Mouse (Mus musculus) heart, embryonic 15.5 days (tissue): Measurements from ENCODE around the gene Midn. TPM values are rescaled to one million over a fixed set of nuclear protein-coding genes. Genes with fewer than 3 reads are reported as not detected.

ENCODE experiments used
- ATAC-seq: fragments of 200-750 bp; cut with Nextera tagmentation; replicated peaks from 2 replicates; pipeline ENCODE4 v1.8.0; 2017; ENCODE audit warnings: low read depth, moderate TSS enrichment; ENCODE audit not compliant: insufficient number of reproducible peaks, insufficient read depth, low FRiP score
- H3K27ac ChIP-seq: fragments of 300-500 bp; sonication (generic); 2 replicates; pipeline ENCODE4 v1.5.1; 2015; ENCODE audit warnings: mild to moderate bottlenecking, inconsistent platforms
- H3K27me3 ChIP-seq: fragments of 300-500 bp; sonication (generic); 2 replicates; pipeline ENCODE4 v1.6.1; 2015; ENCODE audit warnings: inconsistent platforms
- H3K36me3 ChIP-seq: fragments of 300-500 bp; sonication (generic); 2 replicates; pipeline ENCODE4 v1.6.1; 2015; ENCODE audit warnings: mild to moderate bottlenecking, inconsistent platforms
- H3K4me1 ChIP-seq: fragments of 300-500 bp; sonication (generic); replicated peaks from 2 replicates; pipeline ENCODE4 v1.6.1; 2015; ENCODE audit warnings: inconsistent platforms
- H3K4me2 ChIP-seq: fragments of 300-500 bp; sonication (generic); 2 replicates; pipeline ENCODE4 v1.6.1; 2015; ENCODE audit warnings: inconsistent platforms, mild to moderate bottlenecking, moderate library complexity
- H3K4me3 ChIP-seq: fragments of 300-500 bp; sonication (generic); 2 replicates; pipeline ENCODE4 v1.5.1; 2015; ENCODE audit warnings: mild to moderate bottlenecking, inconsistent platforms
- H3K9ac ChIP-seq: fragments of 300-500 bp; sonication (generic); 2 replicates; pipeline ENCODE4 v1.6.1; 2015; ENCODE audit warnings: mild to moderate bottlenecking, inconsistent platforms
- H3K9me3 ChIP-seq: fragments of 300-500 bp; sonication (generic); replicated peaks from 2 replicates; pipeline ENCODE4 v1.6.1; 2016; ENCODE audit warnings: inconsistent platforms
- WGBS: fragments of 180-500 bp; shearing (Covaris S2); methylation state at CpG from one replicate; pipeline ENCODE4 v1.1.7; 2015; ENCODE audit warnings: mixed read lengths; 5-methylcytosine and 5-hydroxymethylcytosine counted together
- polyA plus RNA-seq: library from polyadenylated mRNA; unstranded; fragments of >200 nt; fragmentation: Nextera tagmentation; extraction: Ambion mirVana; gene quantifications from 2 replicates; pipeline ENCODE4 v1.2.1, GENCODE M21; 2015

The Midn gene
- polyA plus RNA-seq, 1 experiment from 2014 or later: 11.6 TPM

DNA sequence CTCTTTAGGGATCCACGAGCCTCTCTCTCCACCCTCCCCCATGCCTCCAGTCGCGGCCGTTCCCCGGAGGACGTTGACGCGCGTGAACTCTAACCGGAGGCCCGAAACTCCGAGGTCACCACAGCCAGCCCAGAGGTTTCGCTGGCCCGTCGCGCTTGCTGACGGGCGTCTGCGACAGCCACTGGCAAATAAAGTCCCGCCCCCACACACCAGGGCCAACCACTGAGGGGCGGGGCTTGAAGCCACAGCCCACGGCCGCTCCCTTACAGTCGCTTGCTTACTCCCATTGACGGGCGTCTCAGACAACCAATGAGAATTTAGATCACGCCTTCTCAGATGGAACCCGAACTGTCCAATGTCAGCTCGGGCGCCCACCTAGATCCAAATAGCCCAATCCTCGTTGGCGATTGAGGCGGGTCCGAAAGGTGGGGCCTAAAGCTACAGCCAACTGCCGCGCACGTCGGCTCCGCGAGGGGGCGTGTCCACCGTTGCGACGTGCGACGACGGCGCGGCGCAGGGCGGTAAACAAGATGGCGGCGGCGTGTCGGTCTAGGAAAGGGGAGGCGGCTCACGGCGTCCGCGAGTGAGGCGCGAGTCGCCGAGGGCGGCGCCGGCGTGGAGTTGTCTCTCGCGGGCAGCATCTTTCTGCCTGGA is 32.7 kb upstream of the Midn start, which contains the start of gene Stk11:
Stk11 (plus strand) TSS at position 514 of the 654 bp plus-strand sequence.
- H3K27ac ChIP-seq: peak within 1 kb of the TSS; percentile 93
- peak within 1 kb of the TSS; percentile 95 for H3K9ac ChIP-seq
- no peaks in the 10 kb centered on the region for H3K27me3 ChIP-seq
- ATAC-seq: peak; percentile 97
- under 1% methylated on average over 70 of the region's 70 CpGs for WGBS
- peaks cover 45% of the 10 kb centered on the region for H3K4me1 ChIP-seq
- peak within 1 kb of the TSS; percentile 95 for H3K4me3 ChIP-seq
- H3K9me3 ChIP-seq: no peaks in the 10 kb centered on the region
- peak within 1 kb of the TSS; percentile 92 for H3K4me2 ChIP-seq
- peaks cover 5% of the 10 kb centered on the region; the same call in 1 of the 2 replicates for H3K36me3 ChIP-seq

DNA sequence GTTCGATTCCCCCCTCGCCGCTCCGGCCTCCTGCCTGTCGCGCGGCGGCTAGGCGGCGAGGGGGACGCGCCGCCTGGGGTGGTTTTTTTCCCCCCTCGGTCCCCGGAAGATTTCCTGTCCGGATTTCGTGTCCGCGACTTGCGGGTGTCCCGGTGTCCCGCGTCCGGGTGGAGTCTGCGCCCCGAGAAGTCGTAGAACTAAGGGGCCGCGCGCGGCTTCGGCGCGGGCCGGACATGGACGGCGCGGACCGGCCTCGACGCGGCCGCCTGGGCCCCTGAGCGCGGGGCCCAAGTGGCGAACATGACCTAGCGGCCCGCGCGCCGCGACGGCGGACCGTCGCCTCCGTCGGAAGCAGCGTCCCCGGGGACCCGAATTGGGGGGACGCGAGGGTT is 32.1 kb upstream of the Midn start:
- WGBS: under 1% methylated on average over 63 of the region's 63 CpGs
- peak overlapping the region; percentile 92 for H3K4me2 ChIP-seq
- peaks cover 48% of the 10 kb centered on the region for H3K4me1 ChIP-seq
- H3K9ac ChIP-seq: peak overlapping the region; percentile 95
- peak overlapping the region; percentile 95 for H3K4me3 ChIP-seq
- H3K9me3 ChIP-seq: no peaks in the 10 kb centered on the region
- H3K27ac ChIP-seq: peak overlapping the region; percentile 86
- H3K27me3 ChIP-seq: no peaks in the 10 kb centered on the region
- ATAC-seq: no peak
- H3K36me3 ChIP-seq: peaks cover 9% of the 10 kb centered on the region; the same call in 1 of the 2 replicates

DNA sequence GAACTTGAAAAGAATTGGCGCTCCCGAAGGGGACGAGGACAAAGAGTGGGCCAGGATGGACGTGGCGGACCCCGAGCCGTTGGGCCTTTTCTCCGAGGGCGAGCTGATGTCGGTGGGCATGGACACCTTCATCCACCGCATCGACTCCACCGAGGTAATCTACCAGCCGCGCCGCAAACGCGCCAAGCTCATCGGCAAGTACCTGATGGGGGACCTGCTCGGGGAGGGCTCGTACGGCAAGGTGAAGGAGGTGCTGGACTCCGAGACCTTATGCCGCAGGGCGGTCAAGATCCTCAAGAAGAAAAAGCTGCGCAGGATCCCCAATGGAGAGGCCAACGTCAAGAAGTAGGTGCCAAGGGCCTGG is 31.5 kb upstream of the Midn start:
- peak overlapping the region; percentile 92 for H3K4me2 ChIP-seq
- H3K27ac ChIP-seq: peak overlapping the region; percentile 86
- no peak for ATAC-seq
- H3K4me1 ChIP-seq: peaks cover 48% of the 10 kb centered on the region
- H3K4me3 ChIP-seq: peak overlapping the region; percentile 95
- peak overlapping the region; percentile 95 for H3K9ac ChIP-seq
- H3K9me3 ChIP-seq: no peaks in the 10 kb centered on the region
- 0% methylated on average over 27 of the region's 27 CpGs for WGBS
- peaks cover 13% of the 10 kb centered on the region; the same call in 1 of the 2 replicates for H3K36me3 ChIP-seq
- no peaks in the 10 kb centered on the region for H3K27me3 ChIP-seq

DNA sequence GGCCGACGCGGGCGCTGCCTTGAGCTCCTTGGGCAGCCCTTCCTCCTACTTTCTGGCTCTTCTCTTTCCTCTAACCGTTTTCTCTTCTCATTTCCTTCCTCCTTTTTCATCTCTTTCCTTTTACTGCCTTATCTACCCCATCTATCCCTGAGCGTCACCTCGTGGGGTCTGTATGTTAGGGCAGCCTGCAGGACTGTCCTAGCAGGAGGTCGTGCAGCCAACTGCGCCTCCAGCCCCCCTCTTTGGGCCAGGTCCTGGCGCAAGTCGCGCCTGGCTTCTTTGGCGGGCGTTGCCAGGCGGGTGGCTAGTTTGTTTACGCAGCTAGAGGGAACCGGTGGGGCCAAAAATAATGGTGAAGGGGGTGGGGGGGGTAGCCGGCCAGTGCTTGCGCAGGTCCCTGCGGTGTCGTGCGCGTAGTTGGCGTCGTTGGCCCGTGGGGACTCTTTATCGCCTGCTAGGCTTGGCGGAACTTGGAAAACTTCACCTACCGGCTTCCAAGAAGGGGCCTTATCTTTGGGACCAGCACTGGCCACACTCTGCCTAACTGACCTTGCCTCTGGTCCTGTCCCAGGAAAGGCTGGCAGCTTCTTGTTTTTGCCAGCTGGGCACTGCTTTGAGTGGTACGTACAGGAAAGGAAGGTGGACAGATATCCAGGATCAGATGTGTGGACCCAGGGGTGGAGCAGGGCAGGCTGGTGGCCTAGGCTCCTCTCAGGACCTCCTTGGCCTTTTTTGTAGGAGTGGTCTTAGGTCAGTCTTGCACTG is 31.0 kb upstream of the Midn start:
- Histone ChIP-seq H3K4me3 (peak overlapping the region; percentile 95), H3K9me3 (no peaks in the 10 kb centered on the region), H3K36me3 (peaks cover 19% of the 10 kb centered on the region; the same call in 1 of the 2 replicates), H3K4me2 (peak overlapping the region; percentile 92), H3K27ac (peak overlapping the region; percentile 86), H3K4me1 (peaks cover 48% of the 10 kb centered on the region), H3K9ac (peak overlapping the region; percentile 95), H3K27me3 (no peaks in the 10 kb centered on the region)
- ATAC-seq: no peak
- WGBS: 2% methylated on average over 30 of the region's 30 CpGs

DNA sequence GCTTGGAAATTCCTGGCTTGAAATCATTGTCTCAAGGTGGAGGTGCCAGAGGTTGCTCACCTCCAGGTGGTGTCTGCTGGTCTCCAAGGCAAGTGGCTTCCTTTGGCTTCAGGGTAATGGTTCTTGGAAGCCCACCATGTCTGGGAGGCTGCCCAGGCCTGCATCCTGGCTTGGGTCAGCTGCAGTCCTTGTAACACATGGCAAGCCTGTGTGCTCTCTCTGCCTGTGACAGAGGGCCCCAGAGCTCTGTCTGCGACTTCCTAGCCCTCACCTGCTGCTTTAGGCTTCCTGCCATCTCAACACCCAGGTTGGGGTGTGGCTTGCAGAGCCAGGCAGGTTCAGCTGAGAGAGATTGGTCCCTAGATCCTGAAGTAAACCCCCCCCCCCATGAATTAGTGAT is 30.3 kb upstream of the Midn start:
- Histone ChIP-seq H3K27me3 (no peaks in the 10 kb centered on the region), H3K4me1 (peaks cover 48% of the 10 kb centered on the region), H3K9ac (peak overlapping the region; percentile 95), H3K36me3 (peaks cover 20% of the 10 kb centered on the region; the same call in 1 of the 2 replicates), H3K9me3 (no peaks in the 10 kb centered on the region), H3K27ac (peak overlapping the region; percentile 86), H3K4me2 (peak overlapping the region; percentile 92), H3K4me3 (peak overlapping the region; percentile 95)
- no peak for ATAC-seq
- 15% methylated on average over 1 of the region's 1 CpGs for WGBS

DNA sequence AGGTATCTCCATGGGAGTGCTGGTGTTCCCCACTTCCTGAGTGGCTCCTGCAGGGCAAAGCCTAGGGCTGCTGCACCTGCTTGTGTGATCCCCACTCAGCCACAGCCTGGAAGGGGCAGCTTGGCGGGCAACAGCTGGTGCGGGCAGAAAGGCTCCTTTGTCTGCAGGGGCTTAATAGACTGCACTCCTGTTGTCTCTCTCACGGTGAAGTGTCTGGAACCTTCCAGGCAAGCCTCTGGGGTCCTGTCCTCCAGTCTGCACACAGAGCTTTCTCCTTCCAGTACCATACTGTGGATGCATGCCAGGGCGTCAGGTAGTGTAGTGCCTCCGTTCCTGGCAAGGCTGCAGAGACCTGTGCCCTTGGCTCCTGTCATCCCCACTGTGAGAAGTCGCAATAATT is 29.5 kb upstream of the Midn start:
- Histone ChIP-seq H3K27me3 (no peaks in the 10 kb centered on the region), H3K9ac (0 out of 2 replicates have a peak overlapping the region, but pooled peaks have one; percentile 16), H3K4me3 (peak overlapping the region; percentile 95), H3K4me1 (peaks cover 52% of the 10 kb centered on the region), H3K9me3 (no peaks in the 10 kb centered on the region), H3K36me3 (peaks cover 23% of the 10 kb centered on the region; the same call in 1 of the 2 replicates), H3K27ac (no peak overlapping the region), H3K4me2 (peak overlapping the region; percentile 92)
- no peak for ATAC-seq
- WGBS: 75% methylated on average over 6 of the region's 6 CpGs

DNA sequence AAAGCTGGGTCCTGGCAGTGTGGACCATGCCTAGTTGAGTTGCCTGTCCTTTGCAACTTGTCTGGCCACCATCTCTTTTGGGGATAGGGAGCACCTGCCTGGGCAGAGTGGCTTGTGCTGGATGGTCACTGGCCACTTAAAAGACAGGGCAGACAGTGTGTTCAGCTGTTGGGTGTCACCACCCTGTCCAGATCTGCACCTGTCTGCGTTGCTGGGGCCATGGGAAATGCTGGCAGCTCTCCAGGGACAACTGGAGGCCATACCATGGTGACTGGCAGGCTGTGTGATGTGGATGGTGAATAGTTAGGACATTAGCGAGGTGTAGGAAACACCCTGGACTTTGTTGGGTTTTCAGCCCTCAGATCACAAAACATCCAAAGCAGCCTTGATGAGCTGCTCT is 27.9 kb upstream of the Midn start:
- Histone ChIP-seq H3K4me2 (0 out of 2 replicates have a peak overlapping the region, but pooled peaks have one; percentile 7), H3K4me1 (peaks cover 51% of the 10 kb centered on the region), H3K27ac (0 out of 2 replicates have a peak overlapping the region, but pooled peaks have one; percentile 33), H3K9ac (peak overlapping the region; percentile 33; the same call in 1 of the 2 replicates), H3K4me3 (no peak overlapping the region), H3K36me3 (peaks cover 33% of the 10 kb centered on the region), H3K27me3 (no peaks in the 10 kb centered on the region), H3K9me3 (no peaks in the 10 kb centered on the region)
- 40% methylated on average over 2 of the region's 2 CpGs for WGBS
- no peak for ATAC-seq

DNA sequence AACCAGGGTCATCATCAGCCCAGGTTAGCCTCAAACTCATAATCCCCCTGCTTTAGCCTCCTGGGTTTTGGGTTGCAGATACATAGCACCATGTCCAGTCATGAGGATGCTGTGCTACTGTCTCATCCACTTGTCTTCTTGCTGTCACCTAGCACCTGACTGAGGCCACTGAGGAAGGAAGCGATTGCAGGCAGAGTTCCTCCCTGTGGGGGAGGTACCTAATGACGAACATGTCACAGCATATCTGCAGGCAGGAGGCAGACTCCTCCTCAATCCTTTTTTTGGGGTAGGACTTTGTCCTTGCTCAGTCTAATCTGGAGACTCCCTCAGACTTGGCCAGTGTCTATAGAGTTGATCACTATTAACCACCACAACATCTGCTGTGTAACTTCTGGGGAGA is 26.4 kb upstream of the Midn start:
- Histone ChIP-seq H3K4me1 (peaks cover 51% of the 10 kb centered on the region), H3K9ac (no peak overlapping the region), H3K27ac (no peak overlapping the region), H3K36me3 (peaks cover 45% of the 10 kb centered on the region), H3K4me2 (no peak overlapping the region), H3K9me3 (no peaks in the 10 kb centered on the region), H3K27me3 (no peaks in the 10 kb centered on the region), H3K4me3 (no peak overlapping the region)
- WGBS: 76% methylated on average over 2 of the region's 2 CpGs
- no peak for ATAC-seq

DNA sequence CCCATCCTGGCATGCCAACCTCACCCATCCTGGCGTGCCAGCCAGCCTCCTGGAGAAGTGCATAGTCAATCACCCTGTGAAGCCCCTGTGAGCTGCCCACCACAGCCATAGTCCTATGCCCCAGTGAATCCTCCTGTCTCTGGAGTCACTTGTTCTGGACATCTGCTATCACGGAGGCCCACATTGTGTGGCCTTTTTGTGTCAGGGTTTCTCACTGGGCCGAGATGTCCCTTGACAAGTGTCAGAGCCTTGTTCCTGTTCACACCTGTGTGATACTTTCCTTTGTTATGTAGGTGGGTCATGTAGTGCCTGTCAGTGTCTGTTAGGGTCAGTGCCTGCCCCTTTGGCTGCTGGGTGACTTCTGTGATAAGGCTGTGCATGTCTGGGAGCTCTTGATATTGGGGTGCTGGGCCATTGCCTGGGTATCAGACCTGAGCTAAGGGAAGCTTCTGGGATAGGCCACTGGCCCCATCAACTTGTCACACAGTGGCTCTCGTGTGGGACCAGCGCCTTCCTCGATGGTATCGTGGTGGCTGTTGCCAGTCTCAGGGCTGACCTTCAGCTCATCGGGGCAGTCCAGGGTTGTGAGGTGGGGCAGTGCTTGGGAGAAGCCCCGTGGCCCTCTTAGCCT is 24.0 kb upstream of the Midn start:
- Histone ChIP-seq H3K4me3 (no peak overlapping the region), H3K9me3 (no peaks in the 10 kb centered on the region), H3K36me3 (peaks cover 67% of the 10 kb centered on the region), H3K27me3 (no peaks in the 10 kb centered on the region), H3K27ac (no peak overlapping the region), H3K4me1 (peaks cover 29% of the 10 kb centered on the region), H3K4me2 (no peak overlapping the region), H3K9ac (no peak overlapping the region)
- 88% methylated on average over 9 of the region's 9 CpGs for whole genome bisulfite sequencing
- ATAC-seq: no peak

DNA sequence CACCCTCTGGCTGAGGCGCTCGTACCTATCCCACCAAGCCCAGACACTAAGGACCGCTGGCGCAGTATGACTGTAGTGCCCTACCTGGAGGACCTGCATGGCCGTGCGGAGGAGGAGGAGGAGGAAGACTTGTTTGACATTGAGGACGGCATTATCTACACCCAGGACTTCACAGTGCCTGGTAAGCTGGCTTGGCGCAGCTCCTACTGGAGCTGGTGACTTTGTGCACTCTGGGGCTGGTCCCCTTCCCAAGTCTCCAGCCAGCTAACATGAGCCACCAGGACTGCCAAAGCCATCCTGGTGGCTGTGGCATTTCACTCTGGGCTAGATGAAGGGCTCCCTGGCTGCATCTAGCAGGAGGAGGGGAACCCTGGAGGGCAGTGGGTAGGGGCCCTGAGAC is 20.2 kb upstream of the Midn start:
- H3K4me1 ChIP-seq: peaks cover 28% of the 10 kb centered on the region
- no peak overlapping the region for H3K4me3 ChIP-seq
- peaks cover 75% of the 10 kb centered on the region for H3K36me3 ChIP-seq
- no peak overlapping the region for H3K4me2 ChIP-seq
- ATAC-seq: no peak
- no peaks in the 10 kb centered on the region for H3K27me3 ChIP-seq
- WGBS: 97% methylated on average over 8 of the region's 8 CpGs
- no peak overlapping the region for H3K27ac ChIP-seq
- H3K9ac ChIP-seq: no peak overlapping the region
- no peaks in the 10 kb centered on the region for H3K9me3 ChIP-seq

DNA sequence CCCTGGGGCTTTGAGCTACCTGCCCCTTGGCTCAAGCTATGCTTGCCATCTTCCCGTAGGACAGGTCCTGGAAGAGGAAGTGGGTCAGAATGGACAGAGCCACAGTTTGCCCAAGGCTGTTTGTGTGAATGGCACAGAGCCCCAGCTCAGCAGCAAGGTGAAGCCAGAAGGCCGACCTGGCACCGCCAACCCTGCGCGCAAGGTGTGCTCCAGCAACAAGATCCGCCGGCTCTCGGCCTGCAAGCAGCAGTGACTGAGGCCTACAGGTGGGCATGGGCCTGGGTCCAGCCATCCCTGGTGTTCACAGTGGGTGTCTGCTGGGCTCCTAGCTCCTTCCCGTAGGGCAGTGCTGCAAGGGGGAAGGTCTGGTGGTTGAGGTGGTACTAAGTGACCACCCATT is 18.2 kb upstream of the Midn start:
- Histone ChIP-seq H3K36me3 (peaks cover 64% of the 10 kb centered on the region), H3K27ac (no peak overlapping the region), H3K4me3 (no peak overlapping the region), H3K4me2 (no peak overlapping the region), H3K27me3 (no peaks in the 10 kb centered on the region), H3K9ac (no peak overlapping the region), H3K4me1 (peaks cover 32% of the 10 kb centered on the region), H3K9me3 (no peaks in the 10 kb centered on the region)
- ATAC-seq: no peak
- WGBS: 93% methylated on average over 9 of the region's 9 CpGs
